Mouse (Mus musculus) heart, embryonic 10.5 days (tissue): ENCODE results near the gene Cox11. TPM values are rescaled to one million over a fixed set of nuclear protein-coding genes. Genes with fewer than 3 reads are reported as not detected.
A peak's percentile ranks its signal among the peaks of the same experiment; 100 is the strongest.

ENCODE experiments used
- DNase-seq: peaks from one replicate; pipeline ENCODE4 v3.0.0-alpha.2; 2017; ENCODE audit warnings: low spot score
- H3K27ac ChIP-seq: fragments of 300-500 bp; sonication (generic); 2 replicates; pipeline ENCODE4 v1.5.1; 2016; ENCODE audit warnings: mild to moderate bottlenecking
- H3K27me3 ChIP-seq: fragments of 300-500 bp; sonication (generic); 2 replicates; pipeline ENCODE4 v1.6.1; 2016; ENCODE audit warnings: mild to moderate bottlenecking; ENCODE audit not compliant: poor library complexity, insufficient read depth, severe bottlenecking
- H3K36me3 ChIP-seq: fragments of 300-500 bp; sonication (generic); 2 replicates; pipeline ENCODE4 v1.6.1; 2016; ENCODE audit warnings: mild to moderate bottlenecking, moderate library complexity
- H3K4me1 ChIP-seq: fragments of 300-500 bp; sonication (generic); 2 replicates; pipeline ENCODE4 v1.6.1; 2016; ENCODE audit warnings: mild to moderate bottlenecking
- H3K4me3 ChIP-seq: fragments of 300-500 bp; sonication (generic); 2 replicates; pipeline ENCODE4 v1.5.1; 2016; ENCODE audit warnings: mild to moderate bottlenecking, moderate library complexity
- H3K9me3 ChIP-seq: fragments of 300-500 bp; sonication (generic); 2 replicates; pipeline ENCODE4 v1.6.1; 2016; ENCODE audit warnings: mild to moderate bottlenecking, moderate library complexity
- WGBS: fragments of 180-500 bp; shearing (Covaris S2); methylation state at CpG from one replicate; pipeline ENCODE4 v1.1.7; 2016; 5-methylcytosine and 5-hydroxymethylcytosine counted together
- polyA plus RNA-seq: library from polyadenylated mRNA; unstranded; fragments of >200 nt; fragmentation: Nextera tagmentation; extraction: Ambion mirVana; gene quantifications from 2 replicates; pipeline ENCODE4 v1.2.1, GENCODE M21; 2016

The Cox11 gene
- polyA plus RNA-seq = 39.4 and 48.3 TPM in 2 replicates

- Histone ChIP-seq H3K27ac (peak within 1 kb of the TSS; percentile 99), H3K9me3 (no peaks in the 10 kb centered on the region), H3K4me3 (peak within 1 kb of the TSS; percentile 100), H3K4me1 (peaks cover 7% of the 10 kb centered on the region; the same call in 1 of the 2 replicates), H3K27me3 (no peaks in the 10 kb centered on the region), H3K36me3 (peaks cover 18% of the 10 kb centered on the region)
- under 1% methylated on average over 48 of the region's 48 CpGs for WGBS
- DNase-seq = peak; percentile 97
These were observed at the start of gene Cox11, which contains the start of gene Stxbp4 for GRCm38 (mm10) chr11:90637440-90638311. TSS of gene Cox11 (plus strand) at chr11:90638173. TSS of gene Stxbp4 (minus strand) at chr11:90638084.

DNA sequence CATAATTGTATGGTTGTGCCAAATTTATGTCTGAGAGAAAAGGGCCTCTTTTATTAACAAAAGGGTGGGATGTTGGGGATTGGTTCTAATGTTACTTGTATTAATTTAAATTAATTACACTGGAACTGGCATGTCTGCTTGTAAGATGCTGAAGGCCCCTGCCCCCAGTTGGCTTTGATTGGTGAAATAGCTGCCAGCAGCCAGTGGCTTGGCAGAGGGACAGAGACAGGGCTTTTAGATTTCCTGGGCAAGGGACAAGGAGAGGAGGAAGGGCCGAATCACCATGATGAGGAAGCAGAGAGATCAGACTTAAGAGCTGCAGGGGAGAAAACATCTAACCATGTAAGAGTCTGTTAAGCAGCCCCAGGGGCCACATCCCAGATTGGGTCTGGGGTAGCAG, 47.0 kb upstream of the Cox11 start:
- no peaks in the 10 kb centered on the region for H3K4me1 ChIP-seq
- H3K4me3 ChIP-seq = no peak overlapping the region
- H3K27ac ChIP-seq = no peak overlapping the region
- H3K9me3 ChIP-seq = no peaks in the 10 kb centered on the region
- peaks cover 34% of the 10 kb centered on the region for H3K36me3 ChIP-seq
- no peak for DNase-seq
- WGBS = 86% methylated on average over 1 of the region's 1 CpGs
- no peaks in the 10 kb centered on the region for H3K27me3 ChIP-seq

DNA sequence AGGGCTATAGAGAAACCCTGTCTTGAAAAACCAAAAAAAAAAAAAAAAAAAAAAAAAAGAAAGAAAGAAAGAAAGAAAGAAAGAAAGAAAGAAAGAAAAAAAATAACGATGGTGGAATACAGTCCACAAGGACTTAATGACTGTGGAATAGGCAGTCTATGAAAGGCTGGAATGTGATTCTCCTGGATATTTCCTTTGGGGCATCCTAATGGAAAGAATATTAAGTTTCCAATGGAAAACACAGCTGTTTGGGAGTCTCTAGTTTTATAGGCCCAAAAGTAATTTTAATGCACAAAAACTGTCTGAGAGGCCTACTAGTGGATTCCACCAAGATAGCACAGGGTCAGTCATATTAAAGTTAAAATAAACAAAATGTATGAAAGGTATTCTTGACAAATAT, 42.1 kb upstream of the Cox11 start:
- no peak for DNase-seq
- no peaks in the 10 kb centered on the region for H3K4me1 ChIP-seq
- peaks cover 29% of the 10 kb centered on the region for H3K36me3 ChIP-seq
- no peaks in the 10 kb centered on the region for H3K9me3 ChIP-seq
- H3K27me3 ChIP-seq = no peaks in the 10 kb centered on the region
- H3K4me3 ChIP-seq = no peak overlapping the region
- no peak overlapping the region for H3K27ac ChIP-seq
- WGBS = 86% methylated on average over 1 of the region's 1 CpGs

GRCm38 (mm10) chr11:90603066-90603465, 34.9 kb upstream of the Cox11 start:
- no peaks in the 10 kb centered on the region for H3K4me1 ChIP-seq
- peaks cover 31% of the 10 kb centered on the region for H3K36me3 ChIP-seq
- no peak overlapping the region for H3K4me3 ChIP-seq
- 86% methylated on average over 2 of the region's 2 CpGs for whole genome bisulfite sequencing
- DNase-seq = no peak
- H3K27me3 ChIP-seq = no peaks in the 10 kb centered on the region
- no peaks in the 10 kb centered on the region for H3K9me3 ChIP-seq
- no peak overlapping the region for H3K27ac ChIP-seq

DNA sequence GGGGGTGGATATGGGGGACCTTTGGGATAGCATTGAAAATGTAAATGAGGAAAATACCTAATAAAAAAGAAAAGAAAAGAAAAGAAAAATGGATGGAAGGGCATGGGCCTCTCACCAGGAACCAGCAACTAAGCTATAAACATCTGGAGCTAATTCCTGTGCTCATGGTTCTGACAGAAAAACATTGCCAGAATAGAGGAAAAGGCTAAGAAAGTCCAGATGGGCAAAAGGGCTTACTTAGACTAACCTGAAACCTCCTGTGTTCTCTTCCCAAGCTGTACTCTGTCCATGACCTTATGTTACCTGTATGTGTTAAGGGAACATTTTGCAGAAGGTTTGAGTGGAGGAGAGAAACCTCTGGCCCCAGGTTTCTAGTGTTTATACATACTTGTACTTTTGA, 25.9 kb upstream of the Cox11 start:
- H3K4me1 ChIP-seq = peaks cover 5% of the 10 kb centered on the region; the same call in 1 of the 2 replicates
- peaks cover 10% of the 10 kb centered on the region; the same call in 1 of the 2 replicates for H3K36me3 ChIP-seq
- no peak overlapping the region for H3K27ac ChIP-seq
- no peak for DNase-seq
- no peaks in the 10 kb centered on the region for H3K9me3 ChIP-seq
- no peak overlapping the region for H3K4me3 ChIP-seq
- H3K27me3 ChIP-seq = no peaks in the 10 kb centered on the region

GRCm38 (mm10) chr11:90614743-90615142, 23.2 kb upstream of the Cox11 start:
- no peaks in the 10 kb centered on the region for H3K9me3 ChIP-seq
- H3K27ac ChIP-seq = no peak overlapping the region
- H3K4me1 ChIP-seq = peaks cover 5% of the 10 kb centered on the region; the same call in 1 of the 2 replicates
- no peak for DNase-seq
- 0 out of 2 replicates have a peak, but pooled peaks cover 13% of the 10 kb centered on the region for H3K36me3 ChIP-seq
- 66% methylated on average over 6 of the region's 6 CpGs for WGBS
- H3K4me3 ChIP-seq = no peak overlapping the region
- H3K27me3 ChIP-seq = no peaks in the 10 kb centered on the region

DNA sequence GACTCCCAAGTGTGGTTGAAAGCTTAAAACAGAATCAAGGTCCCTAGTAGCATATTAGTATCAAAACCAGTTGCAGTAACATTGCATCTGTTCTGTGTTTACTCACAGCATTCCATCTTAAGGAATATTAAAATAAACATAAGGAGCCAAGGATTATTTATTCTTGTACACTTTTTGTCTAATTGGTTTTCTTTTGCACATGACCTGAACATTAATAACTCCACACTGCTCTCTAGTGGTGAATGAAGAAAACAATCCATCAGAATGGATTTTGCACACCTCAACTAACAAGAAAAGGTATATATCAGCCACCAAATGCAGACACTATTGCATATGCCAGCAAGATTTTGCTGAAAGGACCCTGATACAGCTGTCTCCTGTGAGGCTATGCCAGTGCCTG, 21.5 kb upstream of the Cox11 start:
- H3K36me3 ChIP-seq = 0 out of 2 replicates have a peak, but pooled peaks cover 15% of the 10 kb centered on the region

DNA sequence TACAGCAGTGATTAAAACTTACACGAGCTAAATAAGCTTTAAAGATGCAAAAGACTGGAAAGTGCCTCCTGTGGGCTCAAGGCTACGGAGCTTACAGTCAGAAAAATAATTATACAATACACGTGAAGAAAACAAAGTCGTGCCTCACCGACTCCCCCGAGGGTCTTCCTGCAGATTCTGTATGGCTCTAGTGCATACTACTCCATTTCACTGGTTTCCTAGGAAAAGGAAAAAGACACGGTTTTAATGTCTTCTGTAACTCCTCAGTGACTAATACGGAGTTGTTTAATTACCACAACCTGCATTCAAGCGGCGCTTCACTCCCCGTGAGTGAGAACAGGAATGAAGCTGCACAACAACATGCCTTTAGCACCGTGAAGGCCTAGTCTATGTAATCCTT, 15.9 kb upstream of the Cox11 start:
- no peak overlapping the region for H3K4me3 ChIP-seq
- WGBS = 92% methylated on average over 12 of the region's 12 CpGs
- H3K9me3 ChIP-seq = no peaks in the 10 kb centered on the region
- DNase-seq = no peak
- peaks cover 16% of the 10 kb centered on the region; the same call in 1 of the 2 replicates for H3K36me3 ChIP-seq
- no peaks in the 10 kb centered on the region for H3K4me1 ChIP-seq
- no peak overlapping the region for H3K27ac ChIP-seq
- H3K27me3 ChIP-seq = no peaks in the 10 kb centered on the region

More for the DNA sequence above, 21.5 kb upstream of the Cox11 start:
- no peaks in the 10 kb centered on the region for H3K27me3 ChIP-seq
- no peak overlapping the region for H3K4me3 ChIP-seq
- H3K9me3 ChIP-seq = no peaks in the 10 kb centered on the region
- H3K27ac ChIP-seq = no peak overlapping the region
- no peak for DNase-seq
- peaks cover 5% of the 10 kb centered on the region; the same call in 1 of the 2 replicates for H3K4me1 ChIP-seq

- Histone ChIP-seq H3K4me3 (no peak overlapping the region), H3K4me1 (no peaks in the 10 kb centered on the region), H3K27me3 (no peaks in the 10 kb centered on the region), H3K27ac (no peak overlapping the region), H3K9me3 (no peaks in the 10 kb centered on the region), H3K36me3 (peaks cover 16% of the 10 kb centered on the region; the same call in 1 of the 2 replicates)
- 91% methylated on average over 7 of the region's 7 CpGs for WGBS
- no peak for DNase-seq
These were observed 15.5 kb upstream of the Cox11 start for GRCm38 (mm10) chr11:90622500-90622899.

GRCm38 (mm10) chr11:90623477-90623876, 14.5 kb upstream of the Cox11 start:
- 57% methylated on average over 6 of the region's 6 CpGs for WGBS
- H3K4me3 ChIP-seq = no peak overlapping the region
- peaks cover 11% of the 10 kb centered on the region; the same call in 1 of the 2 replicates for H3K36me3 ChIP-seq
- no peaks in the 10 kb centered on the region for H3K9me3 ChIP-seq
- no peaks in the 10 kb centered on the region for H3K4me1 ChIP-seq
- no peak for DNase-seq
- H3K27ac ChIP-seq = no peak overlapping the region
- H3K27me3 ChIP-seq = no peaks in the 10 kb centered on the region

GRCm38 (mm10) chr11:90625174-90625573, 12.8 kb upstream of the Cox11 start:
- 83% methylated on average over 1 of the region's 1 CpGs for WGBS
- Histone ChIP-seq H3K27me3 (no peaks in the 10 kb centered on the region), H3K27ac (no peak overlapping the region), H3K36me3 (peaks cover 5% of the 10 kb centered on the region; the same call in 1 of the 2 replicates), H3K9me3 (no peaks in the 10 kb centered on the region), H3K4me1 (no peaks in the 10 kb centered on the region), H3K4me3 (no peak overlapping the region)
- no peak for DNase-seq

DNA sequence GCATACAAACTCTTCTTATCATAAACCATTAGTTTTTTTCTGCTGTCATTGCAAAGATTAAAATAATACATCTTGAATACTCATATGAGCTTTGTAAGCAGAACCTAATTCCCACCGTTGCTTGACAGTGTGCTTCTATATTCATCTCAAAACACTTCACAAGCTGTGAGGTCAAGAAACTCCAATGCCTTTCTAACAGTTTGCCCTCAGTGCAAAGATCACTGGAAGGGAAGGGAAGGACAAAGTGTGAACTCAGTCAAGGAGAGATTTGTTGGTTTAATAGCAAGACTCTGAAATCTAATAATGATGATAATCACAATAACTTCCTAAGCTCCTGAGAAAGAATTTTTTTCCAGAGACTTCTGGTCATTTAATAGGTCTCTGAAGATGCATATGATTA, 10.2 kb upstream of the Cox11 start:
- Histone ChIP-seq H3K4me1 (no peaks in the 10 kb centered on the region), H3K27ac (no peak overlapping the region), H3K9me3 (no peaks in the 10 kb centered on the region), H3K27me3 (no peaks in the 10 kb centered on the region), H3K36me3 (no peaks in the 10 kb centered on the region), H3K4me3 (no peak overlapping the region)
- no peak for DNase-seq
- WGBS = 76% methylated on average over 1 of the region's 1 CpGs

DNA sequence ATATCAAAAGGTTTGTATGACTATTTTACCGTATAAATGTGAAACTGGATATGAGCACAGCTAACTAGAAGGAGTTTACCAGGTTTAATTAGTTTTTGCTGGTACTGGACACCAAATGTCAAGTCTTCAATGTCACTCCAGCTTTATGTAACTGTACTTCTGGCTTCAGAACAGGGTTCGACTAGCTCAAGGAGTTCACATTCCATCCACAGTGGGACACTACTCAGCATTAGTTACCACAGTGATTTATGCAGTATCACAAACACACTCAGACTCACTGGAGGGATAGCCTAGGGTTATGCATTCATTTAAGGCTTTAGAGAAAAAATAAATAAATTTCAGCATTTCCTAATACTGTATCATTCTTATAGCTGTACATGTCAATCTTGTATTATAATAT, 5.5 kb upstream of the Cox11 start:
- no peak overlapping the region for H3K4me3 ChIP-seq
- no peak overlapping the region for H3K27ac ChIP-seq
- H3K36me3 ChIP-seq = no peaks in the 10 kb centered on the region
- no peaks in the 10 kb centered on the region for H3K9me3 ChIP-seq
- WGBS = 73% methylated on average over 2 of the region's 2 CpGs
- H3K27me3 ChIP-seq = no peaks in the 10 kb centered on the region
- no peak for DNase-seq
- peaks cover 7% of the 10 kb centered on the region; the same call in 1 of the 2 replicates for H3K4me1 ChIP-seq
